Mouse (Mus musculus) MEL (cell line): ENCODE results near the gene Atp2a3. TPM values are rescaled to one million over a fixed set of nuclear protein-coding genes. Genes with fewer than 3 reads are reported as not detected.

Experiments
- DNase-seq: peaks from one replicate; pipeline ENCODE4 v3.0.0; 2011; ENCODE audit warnings: low read depth, low spot score
- H3K27ac ChIP-seq: 2 replicates; pipeline ENCODE4 v1.5.1; 2012; ENCODE audit warnings: low read depth, mild to moderate bottlenecking, control low read depth, low read length, moderate library complexity; ENCODE audit not compliant: control insufficient read depth
- H3K27me3 ChIP-seq, 2 experiments: fragments of 150-350 bp in 1 of 2; sonication (generic) in 1 of 2; 2 replicates each; pipeline ENCODE4 v1.6.1; 2012; ENCODE audit warnings: low read length in 2 of 2, mild to moderate bottlenecking in 2 of 2, improper control_type of control experiment in 1 of 2, moderate library complexity in 1 of 2; ENCODE audit not compliant: insufficient read depth in 2 of 2, control insufficient read depth in 1 of 2
- H3K36me3 ChIP-seq, 2 experiments: 2 replicates each; pipeline ENCODE4 v1.6.1; 2012 to 2014; ENCODE audit warnings: low read length in 2 of 2, improper control_type of control experiment in 1 of 2, inconsistent platforms in 1 of 2, mild to moderate bottlenecking in 1 of 2; ENCODE audit not compliant: insufficient read depth in 2 of 2, control insufficient read depth in 1 of 2
- H3K4me1 ChIP-seq, 2 experiments: fragments of 150-350 bp in 1 of 2; sonication (generic) in 1 of 2; 2 replicates each; pipeline ENCODE4 v1.6.1; 2012; ENCODE audit warnings: low read length in 2 of 2, improper control_type of control experiment in 1 of 2, mild to moderate bottlenecking in 1 of 2; ENCODE audit not compliant: insufficient read depth in 2 of 2, control insufficient read depth in 1 of 2
- H3K4me3 ChIP-seq, 2 experiments: fragments of 150-350 bp in 1 of 2; sonication (generic) in 1 of 2; 2 replicates each; pipeline ENCODE4 v1.5.1; 2012; ENCODE audit warnings: low read depth in 2 of 2, low read length in 2 of 2, mild to moderate bottlenecking in 2 of 2, moderate library complexity in 2 of 2, control low read depth in 1 of 2, improper control_type of control experiment in 1 of 2; ENCODE audit not compliant: control insufficient read depth in 1 of 2, insufficient read depth in 1 of 2
- H3K79me2 ChIP-seq: 2 replicates; pipeline ENCODE4 v1.6.1; 2012; ENCODE audit warnings: mild to moderate bottlenecking, low read length, moderate library complexity; ENCODE audit not compliant: control insufficient read depth, poor library complexity, insufficient read depth
- H3K9ac ChIP-seq: 2 replicates; pipeline ENCODE4 v1.6.1; 2012; ENCODE audit warnings: low read depth, mild to moderate bottlenecking, control low read depth, low read length, moderate library complexity; ENCODE audit not compliant: control insufficient read depth, poor library complexity, severe bottlenecking
- H3K9me3 ChIP-seq: fragments of 150-350 bp; sonication (generic); replicated peaks from 2 replicates; pipeline ENCODE4 v1.6.1; 2012; ENCODE audit warnings: mild to moderate bottlenecking, low read length, improper control_type of control experiment, moderate library complexity; ENCODE audit not compliant: insufficient read depth
- CHD2 ChIP-seq: IDR thresholded peaks from 2 replicates; pipeline ENCODE4 v1.6.1; 2011; ENCODE audit warnings: low read length, improper control_type of control experiment
- CTCF ChIP-seq, 3 experiments: IDR thresholded peaks in 2 of 3; conservative IDR thresholded peaks in 1 of 3; 2 replicates each; pipeline ENCODE4 v1.5.1; 2011 to 2012; ENCODE audit warnings: low read length in 3 of 3, low read depth in 2 of 3, mild to moderate bottlenecking in 2 of 3, improper control_type of control experiment in 1 of 3, inconsistent platforms in 1 of 3, mixed read lengths in 1 of 3, moderate library complexity in 1 of 3; ENCODE audit not compliant: control insufficient read depth in 1 of 3, insufficient read depth in 1 of 3, poor library complexity in 1 of 3, severe bottlenecking in 1 of 3
- ELF1 ChIP-seq: IDR thresholded peaks from 2 replicates; pipeline ENCODE4 v1.6.1; 2014; ENCODE audit warnings: low read depth, mild to moderate bottlenecking, inconsistent platforms, low read length, improper control_type of control experiment, moderate library complexity
- EP300 ChIP-seq, 2 experiments: IDR thresholded peaks; 2 replicates each; pipeline ENCODE4 v1.6.1; 2011; ENCODE audit warnings: improper control_type of control experiment in 2 of 2, low read length in 2 of 2, low read depth in 1 of 2, mild to moderate bottlenecking in 1 of 2
- ETS1 ChIP-seq: IDR thresholded peaks from 2 replicates; pipeline ENCODE4 v1.6.1; 2012; ENCODE audit warnings: low read depth, mild to moderate bottlenecking, inconsistent platforms, low read length, improper control_type of control experiment, moderate library complexity
- GABPA ChIP-seq: IDR thresholded peaks from 2 replicates; pipeline ENCODE4 v1.6.1; 2012; ENCODE audit warnings: low read depth, mild to moderate bottlenecking, inconsistent platforms, low read length, improper control_type of control experiment, moderate library complexity
- MXI1 ChIP-seq: IDR thresholded peaks from 2 replicates; pipeline ENCODE4 v1.6.1; 2011; ENCODE audit warnings: mild to moderate bottlenecking, low read depth, low read length, improper control_type of control experiment
- MYB ChIP-seq: IDR thresholded peaks from 2 replicates; pipeline ENCODE4 v1.6.1; 2011; ENCODE audit warnings: mild to moderate bottlenecking, low read depth, low read length, improper control_type of control experiment
- NELFE ChIP-seq: IDR thresholded peaks from 2 replicates; pipeline ENCODE4 v1.6.1; 2011; ENCODE audit warnings: low read depth, low read length, improper control_type of control experiment
- POLR2A ChIP-seq, 2 experiments: IDR thresholded peaks; 2 replicates each; pipeline ENCODE4 v1.6.1; 2011 to 2012; ENCODE audit warnings: low read length in 2 of 2, mild to moderate bottlenecking in 2 of 2, control low read depth in 1 of 2, improper control_type of control experiment in 1 of 2, low read depth in 1 of 2, moderate library complexity in 1 of 2; ENCODE audit not compliant: control insufficient read depth in 1 of 2, insufficient read depth in 1 of 2, poor library complexity in 1 of 2
- POLR2AphosphoS2 ChIP-seq: IDR thresholded peaks from 2 replicates; pipeline ENCODE4 v1.6.1; 2011; ENCODE audit warnings: low read length, improper control_type of control experiment
- POLR2AphosphoS5 ChIP-seq: IDR thresholded peaks from 2 replicates; pipeline ENCODE4 v1.6.1; 2012; ENCODE audit warnings: low read depth, borderline replicate concordance, mild to moderate bottlenecking, inconsistent platforms, low read length, moderate library complexity, mixed read lengths
- RAD21 ChIP-seq: IDR thresholded peaks from 2 replicates; pipeline ENCODE4 v1.6.1; 2011; ENCODE audit warnings: mild to moderate bottlenecking, low read depth, low read length, improper control_type of control experiment
- RCOR1 ChIP-seq: IDR thresholded peaks from 2 replicates; pipeline ENCODE4 v1.6.1; 2012; ENCODE audit warnings: low read depth, mild to moderate bottlenecking, inconsistent platforms, low read length, improper control_type of control experiment
- SIN3A ChIP-seq: IDR thresholded peaks from 2 replicates; pipeline ENCODE4 v1.6.1; 2012; ENCODE audit warnings: low read length, improper control_type of control experiment, inconsistent platforms
- SMC3 ChIP-seq: IDR thresholded peaks from 2 replicates; pipeline ENCODE4 v1.6.1; 2011; ENCODE audit warnings: low read depth, low read length, improper control_type of control experiment
- TAL1 ChIP-seq: IDR thresholded peaks from 2 replicates; pipeline ENCODE4 v1.6.1; 2012; ENCODE audit warnings: mild to moderate bottlenecking, inconsistent platforms, low read length, moderate library complexity, mixed read lengths
- TBP ChIP-seq: IDR thresholded peaks from 2 replicates; pipeline ENCODE4 v1.8.0; 2011; ENCODE audit warnings: low read depth, low read length, improper control_type of control experiment
- TCF12 ChIP-seq: IDR thresholded peaks from 2 replicates; pipeline ENCODE4 v1.6.1; 2014; ENCODE audit warnings: low read depth, mild to moderate bottlenecking, inconsistent platforms, low read length, improper control_type of control experiment, moderate library complexity
- UBTF ChIP-seq: IDR thresholded peaks from 2 replicates; pipeline ENCODE4 v1.6.1; 2012; ENCODE audit warnings: low read depth, mild to moderate bottlenecking, inconsistent platforms, low read length, improper control_type of control experiment, moderate library complexity, borderline replicate concordance; ENCODE audit not compliant: insufficient read depth
- USF1 ChIP-seq: IDR thresholded peaks from 2 replicates; pipeline ENCODE4 v1.6.1; 2014; ENCODE audit warnings: low read depth, mild to moderate bottlenecking, inconsistent platforms, low read length, improper control_type of control experiment, moderate library complexity
- USF2 ChIP-seq, 2 experiments: IDR thresholded peaks; 2 replicates each; pipeline ENCODE4 v1.6.1; 2011 to 2012; ENCODE audit warnings: improper control_type of control experiment in 2 of 2, low read length in 2 of 2, borderline replicate concordance in 1 of 2, inconsistent platforms in 1 of 2, low read depth in 1 of 2, mild to moderate bottlenecking in 1 of 2; ENCODE audit not compliant: insufficient read depth in 1 of 2
- ZKSCAN1 ChIP-seq: IDR thresholded peaks from 2 replicates; pipeline ENCODE4 v1.6.1; 2012; ENCODE audit warnings: low read depth, mild to moderate bottlenecking, inconsistent platforms, low read length, improper control_type of control experiment, moderate library complexity
- ZMIZ1 ChIP-seq: IDR thresholded peaks from 2 replicates; pipeline ENCODE4 v1.6.1; 2012; ENCODE audit warnings: low read depth, mild to moderate bottlenecking, inconsistent platforms, low read length, improper control_type of control experiment, moderate library complexity
- ZNF384 ChIP-seq: IDR thresholded peaks from 2 replicates; pipeline ENCODE4 v1.6.1; 2012; ENCODE audit warnings: low read depth, mild to moderate bottlenecking, inconsistent platforms, low read length, improper control_type of control experiment
- polyA plus RNA-seq, 2 experiments: library from polyadenylated mRNA; stranded (reverse) in 1 of 2; unstranded in 1 of 2; fragments of >175 nt in 1 of 2; fragments of >200 nt in 1 of 2; gene quantifications; 2 replicates each; pipeline versions ENCODE4 v1.2.1 to v1.2.4; 2012; ENCODE audit warnings: low replicate concordance in 2 of 2, low read depth in 1 of 2; ENCODE audit not compliant: insufficient read length in 2 of 2, insufficient read depth in 1 of 2, missing spikeins in 1 of 2
- total RNA-seq: library from RNA; depleted of rRNA; stranded (reverse); fragments of 300-350 nt; gene quantifications from 2 replicates; pipeline ENCODE4 v1.2.3, GENCODE M21; 2012

Atp2a3 gene
- total and polyA plus RNA-seq, 3 experiments = 10.7 to 49.9 TPM; not detected in 1

GRCm38 (mm10) chr11:72944996-72945793 is 15.8 kb upstream of the Atp2a3 start:
- Histone ChIP-seq H3K4me3 (no peak overlapping the region), H3K27me3 (no peaks in the 10 kb centered on the region), H3K4me1 (peaks cover 3 to 39% of the 10 kb centered on the region in 2 experiments; a peak in 3 of 4 replicates), H3K9ac (no peak overlapping the region), H3K9me3 (no peaks in the 10 kb centered on the region), H3K36me3 (peaks cover 0 to 12% of the 10 kb centered on the region in 2 experiments; a peak in 2 of 4 replicates), H3K27ac (peak overlapping the region; percentile 27; the same call in 1 of the 2 replicates), H3K79me2 (no peaks in the 10 kb centered on the region)
- DNase-seq = no peak
- TF ChIP-seq TBP = no peak
- TF ChIP-seq SIN3A = no peak
- no peak for TF ChIP-seq TCF12
- no peak for TF ChIP-seq POLR2A (IDR thresholded peaks at IDR 0.05; ENCODE audit: control insufficient read depth in 1 of 2, insufficient read depth in 1 of 2, low read depth in 1 of 2, low read length in 2 of 2, poor library complexity in 1 of 2)
- no peak for TF ChIP-seq CHD2
- TF ChIP-seq NELFE = no peak
- no peak for TF ChIP-seq POLR2AphosphoS5
- TF ChIP-seq GABPA = no peak
- TF ChIP-seq RAD21 = no peak
- no peak for TF ChIP-seq CTCF (IDR thresholded peaks at IDR 0.05 in 2 of 3, conservative IDR thresholded peaks at IDR 0.05 in 1 of 3; ENCODE audit: control insufficient read depth in 1 of 3, insufficient read depth in 1 of 3, low read depth in 2 of 3, low read length in 3 of 3, poor library complexity in 1 of 3, severe bottlenecking in 1 of 3)
- TF ChIP-seq ZNF384 = no peak
- TF ChIP-seq USF1 = no peak
- no peak for TF ChIP-seq ELF1
- no peak for TF ChIP-seq MYB
- no peak for TF ChIP-seq ZMIZ1

GRCm38 (mm10) chr11:72945875-72946559 is 15.0 kb upstream of the Atp2a3 start:
- Histone ChIP-seq H3K4me1 (peaks cover 0 to 35% of the 10 kb centered on the region in 2 experiments; a peak in 2 of 4 replicates), H3K9me3 (no peaks in the 10 kb centered on the region), H3K27ac (peak overlapping the region; percentile 82), H3K79me2 (no peaks in the 10 kb centered on the region), H3K36me3 (peaks cover 0 to 12% of the 10 kb centered on the region in 2 experiments; a peak in 2 of 4 replicates), H3K9ac (peak overlapping the region; percentile 16), H3K4me3 (peak overlapping the region; percentile 16 to 21; a peak in 3 of 4 replicates), H3K27me3 (no peaks in the 10 kb centered on the region)
- peak; percentile 98 for DNase-seq
- TF ChIP-seq SMC3 (peak; percentile 74), ETS1 (peak; percentile 97), TBP (0 out of 2 replicates have a peak, but pooled peaks have one; percentile 44), MXI1 (no peak; the same call in 1 of the 2 replicates), CTCF (IDR thresholded peaks at IDR 0.05 in 2 of 3, conservative IDR thresholded peaks at IDR 0.05 in 1 of 3; ENCODE audit: control insufficient read depth in 1 of 3, insufficient read depth in 1 of 3, low read depth in 2 of 3, low read length in 3 of 3, poor library complexity in 1 of 3, severe bottlenecking in 1 of 3) (peak; percentile 43 to 70 (median 46)), MYB (peak; percentile 9; the same call in 1 of the 2 replicates), EP300 (IDR thresholded peaks at IDR 0.05; ENCODE audit: low read depth in 1 of 2, low read length in 2 of 2) (peak; percentile 99 to 100), ZNF384 (peak; percentile 74), UBTF (no peak), TAL1 (peak; percentile 100), POLR2AphosphoS2 (peak; percentile 83), CHD2 (peak; percentile 35; the same call in 1 of the 2 replicates), SIN3A (peak; percentile 77), RAD21 (peak; percentile 69), TCF12 (peak; percentile 100), POLR2AphosphoS5 (no peak), GABPA (no peak), RCOR1 (peak; percentile 99), ELF1 (peak; percentile 60; the same call in 1 of the 2 replicates), USF2 (IDR thresholded peaks at IDR 0.05; ENCODE audit: borderline replicate concordance in 1 of 2, insufficient read depth in 1 of 2, low read depth in 1 of 2, low read length in 2 of 2) (no peak), ZKSCAN1 (no peak), ZMIZ1 (peak; percentile 67)
